Mouse (Mus musculus): ENCODE measurements around the gene Pxn.

Pxn gene

GRCm38 (mm10) chr5:115528128-115528527 is 21.7 kb downstream of the Pxn start:
- no peak for DNase-seq (ENCODE audit: low spot score)

GRCm38 (mm10) chr5:115529364-115529741 is 22.9 kb downstream of the Pxn start:
- no peak for DNase-seq (ENCODE audit: low spot score)

GRCm38 (mm10) chr5:115529742-115530446 is 23.4 kb downstream of the Pxn start:
- no peak for DNase-seq (ENCODE audit: low spot score)

- no peak for DNase-seq (ENCODE audit: low spot score)
These were observed 24.0 kb downstream of the Pxn start for GRCm38 (mm10) chr5:115530447-115530809.

GRCm38 (mm10) chr5:115531671-115532270 is 25.3 kb downstream of the Pxn start:
- peak; percentile 57 for DNase-seq (ENCODE audit: low spot score)

GRCm38 (mm10) chr5:115534290-115534731 is 27.8 kb downstream of the Pxn start:
- peak; percentile 54 for DNase-seq (ENCODE audit: low spot score)

GRCm38 (mm10) chr5:115534856-115535255 is 28.4 kb downstream of the Pxn start:
- peak; percentile 40 for DNase-seq (ENCODE audit: low spot score)

GRCm38 (mm10) chr5:115535635-115536034 is 29.2 kb downstream of the Pxn start:
- DNase-seq (ENCODE audit: low spot score) = no peak

- no peak for DNase-seq (ENCODE audit: low spot score)
These were observed 31.7 kb downstream of the Pxn start for GRCm38 (mm10) chr5:115538017-115538692.

GRCm38 (mm10) chr5:115538693-115539043 is 32.2 kb downstream of the Pxn start:
- peak; percentile 91 for DNase-seq (ENCODE audit: low spot score)

GRCm38 (mm10) chr5:115542635-115543384 is 36.3 kb downstream of the Pxn start:
- no peak for DNase-seq (ENCODE audit: low spot score)

GRCm38 (mm10) chr5:115543509-115544253 is 37.2 kb downstream of the Pxn start:
- peak; percentile 52 for DNase-seq (ENCODE audit: low spot score)

GRCm38 (mm10) chr5:115544655-115545185 is 38.2 kb downstream of the Pxn start:
- DNase-seq (ENCODE audit: low spot score) = no peak

GRCm38 (mm10) chr5:115545636-115546035 is 39.2 kb downstream of the Pxn start:
- no peak for DNase-seq (ENCODE audit: low spot score)

GRCm38 (mm10) chr5:115546536-115546935 is 40.1 kb downstream of the Pxn start:
- DNase-seq (ENCODE audit: low spot score) = no peak

- DNase-seq (ENCODE audit: low spot score) = no peak
These were observed 40.5 kb downstream of the Pxn start for GRCm38 (mm10) chr5:115547014-115547413.

- DNase-seq (ENCODE audit: low spot score) = no peak
These were observed 40.9 kb downstream of the Pxn start for GRCm38 (mm10) chr5:115547421-115547820.

GRCm38 (mm10) chr5:115548501-115549285 is 42.2 kb downstream of the Pxn start:
- no peak for DNase-seq (ENCODE audit: low spot score)

- no peak for DNase-seq (ENCODE audit: low spot score)
These were observed 44.1 kb downstream of the Pxn start for GRCm38 (mm10) chr5:115550482-115551005.

GRCm38 (mm10) chr5:115551386-115551785 is 44.9 kb downstream of the Pxn start:
- no peak for DNase-seq (ENCODE audit: low spot score)

- no peak for DNase-seq (ENCODE audit: low spot score)
These were observed 45.3 kb downstream of the Pxn start for GRCm38 (mm10) chr5:115551799-115552198.

All from urinary bladder, postnatal 25 days (tissue).